Mouse (Mus musculus) forebrain, embryonic 12.5 days (tissue): ENCODE results near the gene Map3k11. TPM values are rescaled to one million over a fixed set of nuclear protein-coding genes. Genes with fewer than 3 reads are reported as not detected.

Source experiments
- ATAC-seq: fragments of 200-750 bp; cut with Nextera tagmentation; 2 replicates; pipeline ENCODE4 v1.8.0; 2017; ENCODE audit warnings: moderate TSS enrichment; ENCODE audit not compliant: low FRiP score
- H3K27ac ChIP-seq: fragments of 300-500 bp; sonication (generic); 2 replicates; pipeline ENCODE4 v1.5.1; 2016; ENCODE audit warnings: mild to moderate bottlenecking
- H3K27me3 ChIP-seq: fragments of 300-500 bp; sonication (generic); 2 replicates; pipeline ENCODE4 v1.6.1; 2016; ENCODE audit warnings: mild to moderate bottlenecking
- H3K36me3 ChIP-seq: fragments of 300-500 bp; sonication (generic); replicated peaks from 2 replicates; pipeline ENCODE4 v1.6.1; 2016; ENCODE audit warnings: mild to moderate bottlenecking
- H3K4me1 ChIP-seq: fragments of 300-500 bp; sonication (generic); 2 replicates; pipeline ENCODE4 v1.6.1; 2016
- H3K4me2 ChIP-seq: fragments of 300-500 bp; sonication (generic); 2 replicates; pipeline ENCODE4 v1.6.1; 2016; ENCODE audit warnings: mild to moderate bottlenecking, moderate library complexity
- H3K4me3 ChIP-seq: fragments of 300-500 bp; sonication (generic); replicated peaks from 2 replicates; pipeline ENCODE4 v1.5.1; 2016; ENCODE audit warnings: mild to moderate bottlenecking
- H3K9ac ChIP-seq: fragments of 300-500 bp; sonication (generic); 2 replicates; pipeline ENCODE4 v1.6.1; 2016; ENCODE audit warnings: mild to moderate bottlenecking
- H3K9me3 ChIP-seq: fragments of 300-500 bp; sonication (generic); 2 replicates; pipeline ENCODE4 v1.6.1; 2016
- WGBS: fragments of 180-500 bp; shearing (Covaris S2); methylation state at CpG from one replicate; pipeline ENCODE4 v1.1.7; 2016; 5-methylcytosine and 5-hydroxymethylcytosine counted together
- polyA plus RNA-seq: library from polyadenylated mRNA; unstranded; fragments of >200 nt; fragmentation: Nextera tagmentation; extraction: Ambion mirVana; gene quantifications from 2 replicates; pipeline ENCODE4 v1.2.1, GENCODE M21; 2016

Gene Map3k11
- polyA plus RNA-seq, 1 experiment from 2014 or later: 19.2 TPM

DNA sequence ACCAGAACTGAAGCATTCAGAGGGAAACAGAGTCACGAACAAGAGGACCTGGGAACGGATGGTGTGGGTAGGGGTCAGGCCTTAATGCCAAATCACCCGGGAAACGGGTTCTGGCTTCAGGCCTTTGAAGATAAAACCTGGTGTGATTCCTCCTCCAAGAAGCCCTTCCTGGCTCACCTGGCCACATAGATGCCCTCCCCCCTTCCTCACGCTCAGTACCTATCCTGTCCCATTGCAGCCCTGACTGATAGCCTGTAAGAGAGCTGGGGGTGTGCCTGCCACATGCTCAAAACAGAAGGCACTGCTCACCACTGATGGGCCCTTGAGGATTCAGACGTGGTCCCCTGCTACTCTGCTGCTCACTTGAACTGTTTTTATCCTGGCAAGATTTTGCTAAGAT lies 5.3 kb downstream of the Map3k11 start:
- peaks cover 15% of the 10 kb centered on the region for H3K27me3 ChIP-seq
- H3K9me3 ChIP-seq: no peaks in the 10 kb centered on the region
- ATAC-seq: no peak
- H3K27ac ChIP-seq: no peak overlapping the region
- H3K4me2 ChIP-seq: no peak overlapping the region
- no peak overlapping the region for H3K4me3 ChIP-seq
- peak overlapping the region; percentile 17; the same call in 1 of the 2 replicates for H3K9ac ChIP-seq
- peaks cover 53% of the 10 kb centered on the region for H3K4me1 ChIP-seq
- peaks cover 65% of the 10 kb centered on the region for H3K36me3 ChIP-seq
- 89% methylated on average over 6 of the region's 6 CpGs for WGBS

DNA sequence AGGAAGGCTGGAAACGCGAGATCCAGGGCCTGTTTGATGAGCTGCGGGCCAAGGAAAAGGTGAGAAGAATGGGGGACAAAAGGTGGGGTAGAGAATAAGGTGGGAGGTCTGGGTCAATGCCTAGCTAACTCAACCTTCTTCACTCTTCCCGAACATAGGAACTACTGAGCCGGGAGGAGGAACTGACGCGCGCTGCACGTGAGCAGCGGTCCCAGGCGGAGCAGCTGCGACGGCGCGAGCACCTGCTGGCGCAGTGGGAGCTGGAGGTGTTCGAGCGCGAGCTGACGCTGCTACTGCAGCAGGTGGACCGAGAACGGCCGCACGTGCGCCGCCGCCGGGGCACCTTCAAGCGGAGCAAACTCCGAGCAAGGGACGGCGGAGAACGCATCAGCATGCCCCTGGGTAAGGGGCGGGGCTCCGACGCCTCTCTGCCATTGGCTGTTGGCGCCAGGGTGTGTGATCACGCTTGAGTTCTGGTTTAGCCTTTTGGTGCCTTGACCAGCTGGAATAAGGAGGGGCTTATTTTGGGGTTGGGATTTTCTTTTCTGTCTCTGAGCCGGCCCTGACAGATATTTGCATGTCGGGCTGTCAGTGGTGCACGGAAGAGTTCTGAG lies 7.4 kb downstream of the Map3k11 start:
- Histone ChIP-seq H3K27ac (no peak overlapping the region), H3K4me3 (peak overlapping the region; percentile 39), H3K4me1 (peaks cover 40% of the 10 kb centered on the region), H3K9ac (peak overlapping the region; percentile 47), H3K4me2 (peak overlapping the region; percentile 64), H3K9me3 (no peaks in the 10 kb centered on the region), H3K36me3 (peaks cover 83% of the 10 kb centered on the region), H3K27me3 (peaks cover 15% of the 10 kb centered on the region)
- ATAC-seq: peak; percentile 73
- WGBS: 6% methylated on average over 41 of the region's 41 CpGs

DNA sequence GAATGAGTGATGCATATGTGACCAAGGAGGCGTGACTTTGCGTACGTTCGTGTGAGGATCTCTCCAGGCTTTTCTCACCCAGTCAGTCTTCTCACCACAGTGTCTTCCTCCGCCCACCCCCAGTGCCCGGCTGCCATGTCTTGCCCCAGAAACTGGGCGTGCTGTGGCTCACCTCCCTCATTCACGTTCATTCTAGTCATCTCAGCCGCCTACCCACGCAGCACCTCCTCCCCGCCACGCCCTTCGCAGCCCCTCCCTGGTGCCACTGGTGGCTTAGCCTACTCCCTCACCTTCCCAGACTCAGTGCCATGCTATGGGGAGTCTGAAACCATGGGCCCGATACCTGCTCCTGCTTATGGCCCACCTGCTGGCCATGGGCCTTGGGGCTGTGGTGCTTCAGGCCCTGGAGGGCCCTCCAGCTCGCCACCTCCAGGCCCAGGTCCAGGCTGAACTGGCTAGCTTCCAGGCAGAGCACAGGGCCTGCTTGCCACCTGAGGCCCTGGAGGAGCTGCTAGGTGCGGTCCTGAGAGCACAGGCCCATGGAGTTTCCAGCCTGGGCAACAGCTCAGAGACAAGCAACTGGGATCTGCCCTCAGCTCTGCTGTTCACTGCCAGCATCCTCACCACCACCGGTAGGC lies 15.7 kb downstream of the Map3k11 start, which contains the start of gene Kcnk7:
Gene Kcnk7, plus strand, starts transcription at position 205 of the 638 bp plus-strand sequence.
- Histone ChIP-seq H3K27ac (peak within 1 kb of the TSS; percentile 67; the same call in 1 of the 2 replicates), H3K4me1 (peaks cover 4% of the 10 kb centered on the region; the same call in 1 of the 2 replicates), H3K4me3 (no peak within 1 kb of the TSS), H3K9me3 (no peaks in the 10 kb centered on the region), H3K27me3 (no peaks in the 10 kb centered on the region), H3K4me2 (no peak within 1 kb of the TSS), H3K36me3 (peaks cover 68% of the 10 kb centered on the region), H3K9ac (no peak within 1 kb of the TSS)
- WGBS: 82% methylated on average over 17 of the region's 17 CpGs
- no peak for ATAC-seq

DNA sequence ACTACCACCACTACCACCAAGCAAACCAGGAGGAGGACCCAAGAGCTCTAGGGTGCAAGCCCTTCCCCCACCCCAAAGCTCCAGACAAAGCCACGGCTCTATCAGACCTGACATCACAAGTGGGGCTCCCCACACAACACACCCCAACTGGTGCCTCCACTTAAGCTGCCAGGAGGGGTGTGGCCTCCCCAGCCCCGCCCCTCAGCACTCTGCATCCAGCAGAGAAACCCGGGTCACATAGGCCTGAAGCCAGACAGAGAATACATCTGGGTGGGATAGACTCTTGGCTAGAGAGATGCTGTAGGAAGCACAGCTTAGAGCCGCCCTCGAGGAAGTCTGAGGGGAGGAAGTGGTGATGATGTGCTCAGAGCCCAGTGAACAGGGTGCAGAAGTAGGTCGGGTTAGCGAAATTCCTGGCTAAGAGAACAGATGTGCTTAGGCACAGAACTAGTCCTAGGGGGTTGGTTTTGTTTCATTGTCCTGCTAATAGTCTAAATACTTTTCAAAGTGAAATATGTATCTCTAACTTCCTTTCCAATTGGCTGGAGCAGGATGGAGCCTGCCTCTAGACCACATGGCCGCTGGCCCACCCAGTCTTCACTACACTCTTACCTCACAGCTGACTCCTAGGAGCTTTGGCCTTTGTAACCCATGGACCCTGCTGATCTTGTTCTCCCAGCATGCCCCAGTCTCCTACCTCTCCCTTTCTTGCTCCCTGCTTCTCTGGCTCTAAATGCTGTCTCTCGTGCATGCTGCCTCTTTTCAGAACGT lies 16.4 kb downstream of the Map3k11 start:
- Histone ChIP-seq H3K36me3 (peaks cover 67% of the 10 kb centered on the region), H3K9ac (no peak overlapping the region), H3K4me2 (no peak overlapping the region), H3K27ac (no peak overlapping the region), H3K9me3 (no peaks in the 10 kb centered on the region), H3K4me3 (no peak overlapping the region), H3K27me3 (no peaks in the 10 kb centered on the region), H3K4me1 (peaks cover 4% of the 10 kb centered on the region; the same call in 1 of the 2 replicates)
- 52% methylated on average over 10 of the region's 10 CpGs for WGBS
- ATAC-seq: 0 out of 2 replicates have a peak, but pooled peaks have one; percentile 40

DNA sequence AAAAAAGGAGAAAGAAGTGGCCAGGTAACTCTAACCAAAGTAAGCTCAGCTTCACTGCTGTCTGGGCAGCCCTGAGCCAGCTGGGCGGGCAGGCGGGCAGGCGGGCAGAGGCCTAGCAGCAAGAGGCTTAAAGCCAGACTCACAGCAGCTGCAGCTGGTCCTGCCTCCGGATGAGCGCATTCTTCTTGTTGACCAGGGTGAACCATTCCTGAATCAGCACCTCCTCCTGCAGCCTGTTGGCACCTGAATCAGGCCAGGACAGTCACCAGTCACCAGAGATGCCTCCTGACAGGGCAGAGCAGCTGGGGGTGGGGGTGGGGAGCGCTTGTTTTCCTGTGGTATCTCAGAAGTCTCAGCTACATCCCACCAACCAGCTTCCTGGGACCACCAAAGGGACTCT lies 21.5 kb downstream of the Map3k11 start:
- no peak overlapping the region for H3K4me2 ChIP-seq
- 96% methylated on average over 6 of the region's 6 CpGs for WGBS
- no peaks in the 10 kb centered on the region for H3K9me3 ChIP-seq
- H3K27ac ChIP-seq: no peak overlapping the region
- no peak overlapping the region for H3K4me3 ChIP-seq
- H3K27me3 ChIP-seq: no peaks in the 10 kb centered on the region
- peaks cover 63% of the 10 kb centered on the region for H3K36me3 ChIP-seq
- peaks cover 1% of the 10 kb centered on the region; the same call in 1 of the 2 replicates for H3K4me1 ChIP-seq
- H3K9ac ChIP-seq: no peak overlapping the region
- ATAC-seq: no peak

DNA sequence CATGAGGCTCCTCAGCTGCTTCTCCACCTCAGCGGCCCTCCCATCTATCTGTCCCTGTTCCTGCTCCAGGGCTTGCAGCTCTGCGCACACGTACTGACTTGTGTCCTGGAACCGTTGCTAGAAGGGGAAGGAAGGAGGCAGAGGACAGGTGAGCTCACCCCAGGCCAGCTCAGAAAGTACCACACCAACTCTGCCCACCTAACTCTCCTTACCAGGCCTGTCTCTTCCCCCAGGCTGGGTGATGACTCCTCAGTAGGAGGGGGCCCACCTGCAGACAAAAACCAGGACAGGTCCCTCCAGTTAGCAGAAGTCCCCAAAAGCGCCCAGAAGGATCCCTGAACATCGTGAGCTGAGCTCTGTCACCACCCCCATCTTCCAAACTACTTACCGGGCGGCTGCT lies 22.0 kb downstream of the Map3k11 start:
- no peak for ATAC-seq
- Histone ChIP-seq H3K27ac (no peak overlapping the region), H3K36me3 (peaks cover 68% of the 10 kb centered on the region), H3K4me1 (peaks cover 6% of the 10 kb centered on the region), H3K4me3 (no peak overlapping the region), H3K27me3 (no peaks in the 10 kb centered on the region), H3K4me2 (no peak overlapping the region), H3K9ac (no peak overlapping the region), H3K9me3 (no peaks in the 10 kb centered on the region)
- 76% methylated on average over 8 of the region's 8 CpGs for WGBS

DNA sequence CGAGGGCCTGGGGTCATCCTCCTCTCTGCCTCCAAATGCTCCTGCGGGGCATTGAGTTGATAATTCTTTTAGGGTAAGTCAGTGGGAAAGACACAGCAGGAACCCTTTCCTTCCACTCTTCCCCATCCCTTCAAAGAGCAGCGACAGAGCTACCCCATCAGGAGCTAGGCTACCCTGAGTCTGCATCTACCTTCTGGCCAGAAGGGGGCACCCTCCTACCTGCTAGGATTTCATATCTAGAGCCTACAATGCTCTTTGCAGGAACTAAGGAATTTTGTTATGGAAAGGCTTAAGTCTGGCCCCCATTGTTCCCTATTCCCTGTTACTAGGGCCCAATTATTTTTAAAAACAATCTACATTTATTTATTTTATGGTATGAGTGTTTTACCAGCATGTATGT lies 22.7 kb downstream of the Map3k11 start:
- WGBS: 1% methylated on average over 3 of the region's 3 CpGs
- Histone ChIP-seq H3K36me3 (peaks cover 71% of the 10 kb centered on the region), H3K27me3 (0 out of 2 replicates have a peak, but pooled peaks cover 5% of the 10 kb centered on the region), H3K9me3 (no peaks in the 10 kb centered on the region), H3K4me1 (peaks cover 12% of the 10 kb centered on the region), H3K9ac (no peak overlapping the region), H3K27ac (no peak overlapping the region), H3K4me2 (no peak overlapping the region), H3K4me3 (no peak overlapping the region)
- ATAC-seq: no peak

DNA sequence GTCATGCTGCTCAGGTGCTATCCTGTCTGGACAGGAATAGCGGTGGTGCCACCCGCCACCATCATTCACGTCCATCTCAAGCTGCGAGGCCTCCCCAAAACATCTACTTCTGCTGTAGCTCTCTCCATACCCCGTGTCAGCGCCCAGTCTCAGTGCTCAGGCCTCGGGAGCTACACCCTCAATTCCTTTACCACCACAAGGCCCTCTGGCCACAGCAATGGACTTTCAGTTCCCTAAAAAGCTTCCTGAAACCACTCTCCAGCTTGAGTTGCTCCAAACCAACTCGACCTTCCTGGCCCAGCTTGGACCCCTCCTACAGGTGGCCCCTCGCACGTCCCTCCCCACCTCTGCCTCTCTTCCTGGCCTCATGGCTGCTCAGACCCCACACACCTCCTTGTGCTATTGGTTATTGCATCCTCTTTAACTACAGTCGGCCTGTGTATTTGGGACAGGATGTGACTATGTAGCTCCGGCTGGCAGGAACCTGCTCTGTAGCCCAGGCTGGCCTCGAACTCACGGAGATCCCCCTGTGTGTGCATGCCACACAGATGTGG lies 23.4 kb downstream of the Map3k11 start:
- H3K9ac ChIP-seq: peak overlapping the region; percentile 17; the same call in 1 of the 2 replicates
- H3K36me3 ChIP-seq: peaks cover 73% of the 10 kb centered on the region
- ATAC-seq: no peak
- no peaks in the 10 kb centered on the region for H3K9me3 ChIP-seq
- H3K4me1 ChIP-seq: peaks cover 20% of the 10 kb centered on the region
- no peak overlapping the region for H3K4me2 ChIP-seq
- H3K27ac ChIP-seq: no peak overlapping the region
- 93% methylated on average over 14 of the region's 14 CpGs for WGBS
- H3K4me3 ChIP-seq: no peak overlapping the region
- H3K27me3 ChIP-seq: 0 out of 2 replicates have a peak, but pooled peaks cover 6% of the 10 kb centered on the region

DNA sequence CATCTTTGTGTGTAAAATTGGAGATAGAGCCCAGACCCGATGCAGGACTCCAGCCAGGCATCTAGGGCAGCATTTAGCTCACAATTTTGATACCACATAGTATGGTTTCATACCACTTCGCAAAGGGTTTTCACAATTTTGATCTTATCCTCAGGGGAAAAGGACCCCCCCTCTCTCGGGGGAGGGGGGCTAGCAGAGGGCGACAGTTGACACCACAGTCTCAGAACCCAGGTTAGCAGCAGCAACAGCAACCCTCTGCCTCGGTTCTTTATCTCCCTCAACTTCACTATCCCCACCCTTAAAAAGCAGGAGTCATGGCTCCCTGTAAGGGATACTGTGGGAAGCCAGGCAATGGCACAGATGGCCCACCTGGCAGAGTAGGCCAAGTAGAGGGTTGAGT lies 24.7 kb downstream of the Map3k11 start:
- Histone ChIP-seq H3K27ac (no peak overlapping the region), H3K4me2 (no peak overlapping the region), H3K9ac (no peak overlapping the region), H3K9me3 (no peaks in the 10 kb centered on the region), H3K4me1 (peaks cover 26% of the 10 kb centered on the region), H3K4me3 (no peak overlapping the region), H3K36me3 (peaks cover 70% of the 10 kb centered on the region), H3K27me3 (0 out of 2 replicates have a peak, but pooled peaks cover 6% of the 10 kb centered on the region)
- no peak for ATAC-seq
- 72% methylated on average over 5 of the region's 5 CpGs for WGBS

DNA sequence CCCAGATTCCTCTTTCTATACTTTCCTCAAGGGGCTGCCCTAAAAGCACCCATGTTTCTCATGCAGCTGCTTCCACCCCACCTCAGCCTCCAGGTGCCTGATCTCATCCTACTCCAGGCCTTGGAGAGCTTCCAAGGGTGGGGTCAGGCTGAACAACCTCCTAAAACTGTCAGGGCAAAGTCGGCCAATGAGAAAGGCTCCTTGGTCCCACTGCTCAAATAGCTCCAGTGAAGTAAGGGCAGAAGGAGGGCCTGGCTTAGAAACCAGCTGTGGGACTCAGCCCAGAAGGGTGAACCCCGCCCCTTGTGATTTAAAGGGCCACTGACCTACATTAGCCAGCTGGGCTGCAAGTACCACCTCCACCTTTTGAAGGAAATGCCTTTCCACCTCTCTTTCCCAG lies 25.2 kb downstream of the Map3k11 start:
- 11% methylated on average over 2 of the region's 2 CpGs for WGBS
- Histone ChIP-seq H3K36me3 (peaks cover 69% of the 10 kb centered on the region), H3K4me3 (no peak overlapping the region), H3K9ac (no peak overlapping the region), H3K4me1 (peaks cover 26% of the 10 kb centered on the region), H3K4me2 (no peak overlapping the region), H3K9me3 (no peaks in the 10 kb centered on the region), H3K27ac (no peak overlapping the region), H3K27me3 (0 out of 2 replicates have a peak, but pooled peaks cover 6% of the 10 kb centered on the region)
- no peak for ATAC-seq

DNA sequence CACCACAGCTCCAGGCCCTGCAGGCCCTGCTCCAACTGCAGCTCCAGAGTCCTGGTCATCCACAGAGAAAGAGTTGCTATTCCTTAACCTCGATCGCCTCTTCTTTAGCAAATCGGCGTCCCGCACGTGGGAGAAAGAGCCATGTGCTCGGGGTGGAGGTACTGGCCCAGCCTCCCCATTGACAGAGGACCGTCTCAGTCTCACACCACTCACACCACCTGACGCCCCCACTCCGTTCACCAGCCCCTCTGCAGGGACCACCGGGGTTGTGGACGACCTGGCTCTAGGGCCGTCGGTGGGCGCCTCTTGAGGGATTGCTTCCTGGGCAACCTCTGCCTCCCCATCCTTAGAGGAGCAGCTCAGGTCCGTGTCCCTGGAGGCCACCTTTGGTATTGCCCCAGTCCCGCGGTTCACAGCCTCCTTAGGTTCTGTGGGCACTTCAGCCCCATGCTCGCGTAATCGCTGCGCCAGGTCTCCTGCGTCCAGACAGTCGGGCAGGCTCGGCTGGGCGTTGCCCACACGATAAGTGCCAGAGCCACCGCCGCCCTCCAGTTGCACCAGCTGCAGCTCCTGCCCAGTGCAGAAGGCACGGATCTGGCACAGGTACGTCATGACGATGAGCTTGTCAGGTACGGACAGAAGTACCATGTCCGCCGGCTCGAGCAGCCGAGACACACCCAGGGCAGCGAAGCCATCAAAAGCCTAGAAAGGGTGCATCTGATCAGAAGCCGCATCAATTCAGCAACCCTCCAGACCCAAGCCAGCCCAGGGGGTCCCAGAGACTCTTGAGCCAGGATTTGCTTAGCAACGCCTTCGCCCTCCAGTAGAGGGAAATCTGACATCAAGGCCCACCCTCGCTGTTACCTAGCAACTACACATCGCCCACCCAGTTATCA lies 27.5 kb downstream of the Map3k11 start:
- peaks cover 26% of the 10 kb centered on the region for H3K4me1 ChIP-seq
- H3K27me3 ChIP-seq: 0 out of 2 replicates have a peak, but pooled peaks cover 6% of the 10 kb centered on the region
- H3K9ac ChIP-seq: peak overlapping the region; percentile 44; the same call in 1 of the 2 replicates
- peak; percentile 79 for ATAC-seq
- H3K4me2 ChIP-seq: peak overlapping the region; percentile 43
- peaks cover 70% of the 10 kb centered on the region for H3K36me3 ChIP-seq
- H3K9me3 ChIP-seq: no peaks in the 10 kb centered on the region
- 13% methylated on average over 43 of the region's 43 CpGs for WGBS
- no peak overlapping the region; the same call in 1 of the 2 replicates for H3K27ac ChIP-seq
- 0 out of 2 replicates have a peak overlapping the region, but pooled peaks have one; percentile 5 for H3K4me3 ChIP-seq
